Mouse (Mus musculus) heart, postnatal 10 days (tissue): Measurements from ENCODE around the gene Pld3. TPM values are rescaled to one million over a fixed set of nuclear protein-coding genes. Genes with fewer than 3 reads are reported as not detected.
"Not testable (repeated sequence)": the region's sequence is repeated elsewhere in the genome, so short reads cannot be mapped to it uniquely, and the experiment has no call there.

Experiments used
- DNase-seq, 2 experiments: peaks; one replicate each; pipeline ENCODE4 v3.0.0; 2021
- intact Hi-C: fragments of 180-260 bp; cut with DNase I; formaldehyde crosslinking; loops from one replicate; pipeline ENCODE4 v1.15.1; 2025
- total RNA-seq, 2 experiments: library from RNA; stranded (reverse); gene quantifications; 2 replicates each; pipeline ENCODE4 v1.2.3; 2021

Gene Pld3
- total RNA-seq, 2 experiments from 2014 or later = 32.5 to 35.1 TPM

GRCm38 (mm10) chr7:27529070-27529469, 23.9 kb downstream of the Pld3 start:
- intact Hi-C loops = no loop called here
- no peak for DNase-seq

GRCm38 (mm10) chr7:27526039-27526827, 26.8 kb downstream of the Pld3 start:
- peak; percentile 77 to 88 for DNase-seq
- intact Hi-C loops = loop anchor here (1.0 to 2.0 kb wide), 3 partner anchors 51 to 189 kb away; partner anchors contain the start of gene Ltbp4

- intact Hi-C loops = no loop called here
- DNase-seq = no peak
Observed at GRCm38 (mm10) chr7:27523805-27524204, 29.2 kb downstream of the Pld3 start.

GRCm38 (mm10) chr7:27522967-27523366, 30.1 kb downstream of the Pld3 start, which contains the start of gene Hipk4:
TSS of gene Hipk4 (plus strand) at chr7:27523267.
- intact Hi-C loops = no loop called here
- no peak for DNase-seq

GRCm38 (mm10) chr7:27520599-27520998, 32.4 kb downstream of the Pld3 start:
- intact Hi-C loops = no loop called here
- DNase-seq = no peak

- DNase-seq = no peak
- intact Hi-C loops = no loop called here
Observed at GRCm38 (mm10) chr7:27520104-27520503, 32.9 kb downstream of the Pld3 start.

GRCm38 (mm10) chr7:27518314-27518713, 34.7 kb downstream of the Pld3 start:
- intact Hi-C loops = no loop called here
- DNase-seq = no peak

- intact Hi-C loops = no loop called here
- no peak for DNase-seq
Observed at GRCm38 (mm10) chr7:27514961-27515360, 38.1 kb downstream of the Pld3 start.

- intact Hi-C loops = no loop called here
Observed at GRCm38 (mm10) chr7:27510809-27511208, 42.2 kb downstream of the Pld3 start.

GRCm38 (mm10) chr7:27508648-27509005, 44.4 kb downstream of the Pld3 start:
- intact Hi-C loops = loop anchor here (2.0 kb wide), 1 partner anchor 34 kb away; no protein-coding TSS in a partner anchor

More at GRCm38 (mm10) chr7:27510809-27511208, 42.2 kb downstream of the Pld3 start:
- no peak for DNase-seq

GRCm38 (mm10) chr7:27507711-27508647, 45.0 kb downstream of the Pld3 start:
- intact Hi-C loops = loop anchor here (2.0 kb wide), 1 partner anchor 33 kb away; no protein-coding TSS in a partner anchor
- DNase-seq = peak; percentile 98 to 99

More at GRCm38 (mm10) chr7:27508648-27509005, 44.4 kb downstream of the Pld3 start:
- peak; percentile 72 to 76 for DNase-seq

- DNase-seq = no peak
- intact Hi-C loops = no loop called here
Observed at GRCm38 (mm10) chr7:27506765-27507370, 46.1 kb downstream of the Pld3 start.

- peak; percentile 53 to 67 for DNase-seq
- intact Hi-C loops = no loop called here
Observed at GRCm38 (mm10) chr7:27501620-27502019, 51.4 kb downstream of the Pld3 start.

GRCm38 (mm10) chr7:27499036-27499435, 54.0 kb downstream of the Pld3 start, which contains the start of gene Prx:
TSS of gene Prx (plus strand) at chr7:27499324.
- intact Hi-C loops = no loop called here
- DNase-seq = no peak

GRCm38 (mm10) chr7:27494659-27495367, 58.2 kb downstream of the Pld3 start:
- intact Hi-C loops = loop anchor here (5.0 kb wide), 1 partner anchor 163 kb away; no protein-coding TSS in a partner anchor
- DNase-seq = not testable (repeated sequence)

GRCm38 (mm10) chr7:27493450-27493849, 59.6 kb downstream of the Pld3 start:
- intact Hi-C loops = loop anchor here (5.0 kb wide), 1 partner anchor 161 kb away; no protein-coding TSS in a partner anchor
- no peak for DNase-seq

- intact Hi-C loops = loop anchor here (5.0 kb wide), 1 partner anchor 161 kb away; no protein-coding TSS in a partner anchor
- no peak for DNase-seq
Observed at GRCm38 (mm10) chr7:27493022-27493421, 60.0 kb downstream of the Pld3 start.

- DNase-seq = peak; percentile 52 to 62
- intact Hi-C loops = loop anchor here (5.0 kb wide), 1 partner anchor 160 kb away; no protein-coding TSS in a partner anchor
Observed at GRCm38 (mm10) chr7:27491856-27492255, 61.2 kb downstream of the Pld3 start.

- DNase-seq = peak; percentile 96
- intact Hi-C loops = loop anchor here (5.0 kb wide), 1 partner anchor 158 kb away; no protein-coding TSS in a partner anchor
Observed at GRCm38 (mm10) chr7:27490543-27491329, 62.3 kb downstream of the Pld3 start.
